Mouse (Mus musculus): ENCODE data around the gene Klhl4. TPM values are rescaled to one million over a fixed set of nuclear protein-coding genes. Genes with fewer than 3 reads are reported as not detected.

The Klhl4 gene
- polyA plus RNA-seq (2012; rRNA removed), result 2.4 and 4.0 TPM in 2 replicates

- DNase-seq (ENCODE audit: low read depth), result peak; percentile 72
- no peak for TF ChIP-seq POLR2A (IDR thresholded peaks at IDR 0.05; ENCODE audit: borderline replicate concordance, extremely low read depth, insufficient read depth, insufficient read length, poor library complexity, severe bottlenecking)
- TF ChIP-seq CTCF (IDR thresholded peaks at IDR 0.05; ENCODE audit: borderline replicate concordance, extremely low read depth, insufficient read depth, insufficient read length), result no peak
Observed at GRCm38 (mm10) chrX:114473782-114474731, at the start of gene Klhl4. Gene Klhl4 (plus strand): TSS chrX:114474333.

- TF ChIP-seq POLR2A (IDR thresholded peaks at IDR 0.05; ENCODE audit: borderline replicate concordance, extremely low read depth, insufficient read depth, insufficient read length, poor library complexity, severe bottlenecking), result no peak
- no peak for TF ChIP-seq CTCF (IDR thresholded peaks at IDR 0.05; ENCODE audit: borderline replicate concordance, extremely low read depth, insufficient read depth, insufficient read length)
- no peak for DNase-seq (ENCODE audit: low read depth)
Observed at GRCm38 (mm10) chrX:114484153-114484552, 10.0 kb downstream of the Klhl4 start.

GRCm38 (mm10) chrX:114486691-114487090 is 12.6 kb downstream of the Klhl4 start:
- no peak for DNase-seq (ENCODE audit: low read depth)
- no peak for TF ChIP-seq POLR2A (IDR thresholded peaks at IDR 0.05; ENCODE audit: borderline replicate concordance, extremely low read depth, insufficient read depth, insufficient read length, poor library complexity, severe bottlenecking)
- no peak for TF ChIP-seq CTCF (IDR thresholded peaks at IDR 0.05; ENCODE audit: borderline replicate concordance, extremely low read depth, insufficient read depth, insufficient read length)

DNA sequence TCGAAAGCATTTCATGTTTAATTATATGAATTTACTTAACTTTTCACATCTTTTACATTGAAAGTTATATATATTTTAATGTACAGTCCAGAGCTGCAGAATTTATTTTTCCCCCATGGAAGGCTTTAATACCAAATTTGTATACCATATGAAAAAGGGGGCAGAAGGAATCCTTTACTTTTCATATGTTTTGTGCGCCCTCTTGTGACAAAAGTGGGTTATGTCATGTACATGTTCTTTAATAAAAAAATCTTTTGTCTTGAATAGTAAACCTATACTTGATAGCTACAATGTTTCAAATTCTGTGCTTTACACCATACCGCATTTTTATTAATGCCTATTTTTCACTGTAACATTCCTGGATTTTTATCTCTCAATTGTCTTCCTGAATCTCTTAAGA is 84.0 kb downstream of the Klhl4 start:
- no peak for TF ChIP-seq POLR2A (IDR thresholded peaks at IDR 0.05; ENCODE audit: borderline replicate concordance, extremely low read depth, insufficient read depth, insufficient read length, poor library complexity, severe bottlenecking)
- no peak for TF ChIP-seq CTCF (IDR thresholded peaks at IDR 0.05; ENCODE audit: borderline replicate concordance, extremely low read depth, insufficient read depth, insufficient read length)
- DNase-seq (ENCODE audit: low read depth), result peak; percentile 56

- TF ChIP-seq CTCF (IDR thresholded peaks at IDR 0.05; ENCODE audit: borderline replicate concordance, extremely low read depth, insufficient read depth, insufficient read length) (0 out of 2 replicates have a peak, but pooled peaks have one; percentile 4), POLR2A (IDR thresholded peaks at IDR 0.05; ENCODE audit: borderline replicate concordance, extremely low read depth, insufficient read depth, insufficient read length, poor library complexity, severe bottlenecking) (no peak)
- peak; percentile 57 for DNase-seq (ENCODE audit: low read depth)
Observed at GRCm38 (mm10) chrX:114582311-114582710, 108.2 kb downstream of the Klhl4 start.

Measured in brain, embryonic 14.5 days (tissue).